Comparison of ENCODE assay signal across 20 mouse cellular contexts in genomic region chr4:125144627-125145026, GRCm38 (mm10). TPM values are rescaled to one million over a fixed set of nuclear protein-coding genes. Genes with fewer than 3 reads are reported as not detected.
DNase-seq lines count a peak whose midpoint lies in the region; ATAC-seq and TF ChIP-seq lines count a peak whose summit lies in the region.
"Had no signal": no experiment of that assay in that cellular context is flagged by ENCODE, and none has a peak within 500 bp of the region (broad histone marks: within the 10 kb centered on the region; RNA-seq: fewer than 3 reads in every experiment).

No protein-coding gene starts in this region.

- no peaks in the 10 kb centered on the region for H3K9me3 ChIP-seq in midbrain, postnatal 0 days (ENCODE audit: low read length)
- peaks cover 4% of the 10 kb centered on the region; the same call in 1 of the 2 replicates for H3K9me3 ChIP-seq in midbrain, embryonic 10.5 days (replicated peaks)
- H3K9me3 ChIP-seq: limb, embryonic 12.5 days had no signal

- 18% methylated on average over 7 of the region's 7 CpGs for WGBS in midbrain, postnatal 0 days
- 20% methylated on average over 7 of the region's 7 CpGs for WGBS in midbrain, embryonic 10.5 days

- no peak overlapping the region for H3K4me2 ChIP-seq in midbrain, postnatal 0 days (ENCODE audit: low read depth, low read length, poor library complexity, severe bottlenecking)
- H3K4me2 ChIP-seq: heart, embryonic 12.5 days; hindbrain, embryonic 14.5 days; limb, embryonic 12.5 days; midbrain, embryonic 11.5 days had no signal

- H3K9ac ChIP-seq in midbrain, postnatal 0 days (replicated peaks; ENCODE audit: low read length, poor library complexity, severe bottlenecking), result no peak overlapping the region
- H3K9ac ChIP-seq: heart, embryonic 12.5 days; hindbrain, embryonic 14.5 days; limb, embryonic 12.5 days had no signal

- TF ChIP-seq POLR2A in cortical plate, adult 2 months (IDR thresholded peaks at IDR 0.05; ENCODE audit: extremely low read depth, insufficient read depth, low read length), result no peak

- no peak for TF ChIP-seq CTCF in layer of hippocampus, adult 2 months (conservative IDR thresholded peaks at IDR 0.05)
- TF ChIP-seq CTCF in midbrain, postnatal 0 days (IDR thresholded peaks at IDR 0.05), result no peak
- TF ChIP-seq CTCF in cortical plate, adult 2 months (IDR thresholded peaks at IDR 0.05; ENCODE audit: extremely low read depth, insufficient read depth, low read length), result no peak

- 0 out of 2 replicates have a peak, but pooled peaks cover 3% of the 10 kb centered on the region for H3K27me3 ChIP-seq in midbrain, postnatal 0 days (ENCODE audit: insufficient read depth, low read length)
- peaks cover 33% of the 10 kb centered on the region for H3K27me3 ChIP-seq in midbrain, embryonic 10.5 days (ENCODE audit: low read depth, poor library complexity, severe bottlenecking)

- H3K27ac ChIP-seq in layer of hippocampus, adult 2 months, result peak overlapping the region; percentile 61
- no peak overlapping the region for H3K27ac ChIP-seq in midbrain, postnatal 0 days (ENCODE audit: low read depth, low read length)
- no peak overlapping the region for H3K27ac ChIP-seq in midbrain, embryonic 10.5 days (replicated peaks)
- H3K27ac ChIP-seq in cortical plate, adult 2 months (ENCODE audit: insufficient read depth, low read length), result 0 out of 2 replicates have a peak overlapping the region, but pooled peaks have one; percentile 7
- H3K27ac ChIP-seq: hindbrain, embryonic 14.5 days; limb, embryonic 12.5 days had no signal

- H3K4me3 ChIP-seq in layer of hippocampus, adult 2 months, result no peak overlapping the region
- H3K4me3 ChIP-seq in midbrain, postnatal 0 days (ENCODE audit: low read depth, low read length), result no peak overlapping the region
- no peak overlapping the region for H3K4me3 ChIP-seq in midbrain, embryonic 10.5 days
- H3K4me3 ChIP-seq in cortical plate, adult 2 months (ENCODE audit: insufficient read depth, low read length), result no peak overlapping the region
- H3K4me3 ChIP-seq: heart, embryonic 12.5 days; limb, embryonic 12.5 days had no signal

- no peak for DNase-seq in layer of hippocampus, adult 2 months (ENCODE audit: low spot score in 2 of 2)
- no peak for DNase-seq in layer of hippocampus, adult 11-12 months (ENCODE audit: low spot score)
- DNase-seq in midbrain, postnatal 0 days (ENCODE audit: low spot score), result peak; percentile 24
- DNase-seq in midbrain, embryonic 10.5 days (ENCODE audit: low spot score), result no peak
- peak; percentile 71 for DNase-seq in R1 (ENCODE audit: low read depth, low spot score)
- DNase-seq in urinary bladder, adult 18-20 months (ENCODE audit: low spot score in 2 of 2), result no peak
- DNase-seq in B cell, adult 2 months, result no peak
- DNase-seq: cerebellum, postnatal 14 days; embryo, embryonic 11 days; heart, postnatal 14 days; spleen, adult 18-20 months; thymus, postnatal 4 days had no signal

- no peak for ATAC-seq in midbrain, postnatal 0 days (ENCODE audit: low FRiP score)
- ATAC-seq: forebrain, embryonic 16.5 days; intestine, embryonic 16.5 days had no signal

- H3K4me1 ChIP-seq in midbrain, postnatal 0 days (ENCODE audit: insufficient read depth, low read length), result no peaks in the 10 kb centered on the region
- peaks cover 10% of the 10 kb centered on the region for H3K4me1 ChIP-seq in midbrain, embryonic 10.5 days
- peaks cover 2% of the 10 kb centered on the region; the same call in 1 of the 2 replicates for H3K4me1 ChIP-seq in cortical plate, adult 2 months (ENCODE audit: control insufficient read depth, insufficient read depth, low read length)
- H3K4me1 ChIP-seq: heart, embryonic 12.5 days had no signal

- no peaks in the 10 kb centered on the region for H3K36me3 ChIP-seq in midbrain, postnatal 0 days (ENCODE audit: insufficient read depth, low read length)
- H3K36me3 ChIP-seq in midbrain, embryonic 10.5 days, result no peaks in the 10 kb centered on the region
- H3K36me3 ChIP-seq: G1E; heart, embryonic 12.5 days; limb, embryonic 12.5 days had no signal

RNA-seq across cellular contexts. Expression of gene Zc3h12a, which starts 17.0 kb away (rescaled TPM):
- 1 to 10 TPM; 1.1 to 1.2 TPM for total RNA-seq in layer of hippocampus, adult 2 months (2021)
- total RNA-seq in midbrain, postnatal 0 days (2014; rRNA removed), result 0.88 and 2.5 TPM in 2 replicates
- polyA plus RNA-seq in midbrain, postnatal 0 days (2015; fragmentation: Nextera tagmentation; extraction: Ambion mirVana), result 0.12 and 0.20 TPM in 2 replicates
- polyA plus RNA-seq in midbrain, embryonic 10.5 days (2016; fragmentation: Nextera tagmentation; extraction: Ambion mirVana), result 0.30 and 0.46 TPM in 2 replicates
- polyA plus RNA-seq in cortical plate, adult 2 months (2012; rRNA removed), result 1.4 and 1.5 TPM in 2 replicates

RNA-seq across cellular contexts. Expression of gene Meaf6, which starts 59.7 kb away (rescaled TPM):
- total RNA-seq in layer of hippocampus, adult 2 months (2021), result 100 to 1,000 TPM; 111 to 116 TPM
- total RNA-seq in midbrain, postnatal 0 days (2014; rRNA removed), result 82.6 and 95.2 TPM in 2 replicates
- 139 and 170 TPM in 2 replicates for polyA plus RNA-seq in midbrain, postnatal 0 days (2015; fragmentation: Nextera tagmentation; extraction: Ambion mirVana)
- polyA plus RNA-seq in midbrain, embryonic 10.5 days (2016; fragmentation: Nextera tagmentation; extraction: Ambion mirVana), result 86.3 and 88.2 TPM in 2 replicates
- 101 and 104 TPM in 2 replicates for polyA plus RNA-seq in cortical plate, adult 2 months (2012; rRNA removed)

Comparison
In these comparisons a context has a peak if more than half of its experiments do, and no peak if none do; other contexts are left out.
1. DNase-seq: peak in midbrain, postnatal 0 days (single experiment) and R1 (single experiment); none in layer of hippocampus, adult 2 months (0 of 2), layer of hippocampus, adult 11-12 months (single experiment), midbrain, embryonic 10.5 days (single experiment), urinary bladder, adult 18-20 months (0 of 2) and B cell, adult 2 months (0 of 2).
2. H3K27ac ChIP-seq: peak in layer of hippocampus, adult 2 months (single experiment) and cortical plate, adult 2 months (single experiment); none in midbrain, postnatal 0 days (single experiment) and midbrain, embryonic 10.5 days (single experiment).